Mouse (Mus musculus) heart, adult 8-10 months (tissue): ENCODE data around the gene Slc35g1. TPM values are rescaled to one million over a fixed set of nuclear protein-coding genes. Genes with fewer than 3 reads are reported as not detected.
A peak's percentile ranks its signal among the peaks of the same experiment; 100 is the strongest.
"Not testable (repeated sequence)": the region's sequence is repeated elsewhere in the genome, so short reads cannot be mapped to it uniquely, and the experiment has no call there.

ENCODE experiments used
- DNase-seq: peaks from one replicate; pipeline ENCODE4 v3.0.0; 2022; ENCODE audit warnings: low spot score
- total RNA-seq, 4 experiments: library from RNA; stranded (reverse); gene quantifications; 2 replicates each; pipeline ENCODE4 v1.2.4; 2022

The Slc35g1 gene
- total RNA-seq, result 1 to 10 TPM; 2.1 to 3.0 (median 2.4) TPM

GRCm38 (mm10) chr19:38395701-38396632 lies at the start of gene Slc35g1:
Gene Slc35g1, plus strand, starts transcription at chr19:38395980.
- DNase-seq, result peak; percentile 3

DNA sequence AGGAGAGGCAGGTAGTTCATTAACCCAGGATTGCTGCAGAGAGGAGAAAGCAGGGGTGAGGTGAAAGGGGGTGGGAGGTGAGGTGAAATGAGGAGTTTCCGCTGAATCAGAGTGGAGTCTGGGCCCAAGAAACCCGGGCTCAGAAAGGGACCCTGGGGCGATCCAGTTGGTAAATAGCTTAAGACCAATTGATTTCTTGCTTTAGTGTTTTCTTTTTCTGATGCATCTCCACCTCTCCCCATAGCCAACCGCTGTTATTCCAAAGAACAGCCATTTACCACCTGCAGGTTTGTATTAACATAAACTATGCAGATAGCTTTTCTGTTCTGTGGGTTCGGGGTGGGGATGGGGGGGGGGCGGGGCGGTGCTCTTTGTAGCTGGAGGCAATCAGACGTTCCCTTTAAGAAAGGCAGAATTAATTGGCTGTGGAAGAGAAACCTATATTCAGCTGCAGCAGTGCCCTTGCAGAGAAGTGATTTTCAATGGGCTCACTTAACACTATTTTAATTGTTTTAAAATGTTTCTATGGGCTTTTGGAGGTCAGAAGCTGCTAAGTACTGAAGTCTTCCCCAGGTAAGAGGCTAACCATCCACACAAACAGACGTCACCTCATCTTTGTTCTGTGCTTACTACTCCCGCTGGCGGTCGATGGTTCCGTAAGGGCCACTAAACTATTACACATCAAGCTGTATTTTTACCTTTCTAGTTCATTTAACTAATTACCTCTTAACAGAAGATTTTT lies 47.3 kb upstream of the Slc35g1 start:
- no peak for DNase-seq

DNA sequence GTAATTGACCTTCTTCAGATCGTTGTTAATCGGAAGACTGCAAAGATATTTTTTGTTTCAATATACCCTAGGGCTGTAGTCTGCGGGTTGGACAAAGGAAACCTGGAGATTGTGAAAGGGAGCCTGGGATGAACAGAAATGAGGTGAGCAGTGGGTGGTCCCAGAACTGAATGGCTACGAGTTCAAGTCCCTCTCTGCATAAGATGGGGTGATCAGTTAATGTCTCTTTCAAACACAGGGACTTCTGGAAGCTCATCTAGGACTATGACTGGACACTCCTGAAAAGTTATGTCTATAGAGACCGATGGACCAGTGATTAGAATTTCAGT lies 46.8 kb upstream of the Slc35g1 start:
- no peak for DNase-seq

GRCm38 (mm10) chr19:38351202-38351601 lies 44.6 kb upstream of the Slc35g1 start:
- no peak for DNase-seq

- DNase-seq, result no peak
These were observed 44.1 kb upstream of the Slc35g1 start for GRCm38 (mm10) chr19:38351728-38352127.

- peak; percentile 50 for DNase-seq
These were observed 43.2 kb upstream of the Slc35g1 start for GRCm38 (mm10) chr19:38352495-38353130.

DNA sequence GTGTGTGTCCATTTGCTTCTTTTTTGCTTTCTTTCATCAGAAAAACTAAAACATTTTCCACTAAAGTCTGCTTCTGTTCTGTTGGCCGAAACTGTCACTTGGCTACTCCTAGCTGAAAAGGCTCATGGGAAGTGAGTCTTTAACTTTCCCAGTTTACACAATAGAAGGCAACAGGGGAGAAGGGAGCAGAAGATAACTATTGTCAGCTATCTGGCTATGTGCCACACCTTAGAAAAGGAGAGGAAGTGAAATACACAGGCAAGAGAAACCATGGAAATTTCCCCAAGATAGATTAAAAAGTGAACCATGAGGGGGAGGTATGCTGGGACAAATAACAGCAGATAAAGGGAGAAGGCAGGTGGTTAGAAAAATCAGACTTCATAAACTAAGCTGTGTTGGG lies 41.5 kb upstream of the Slc35g1 start:
- DNase-seq, result no peak

- no peak for DNase-seq
These were observed 40.9 kb upstream of the Slc35g1 start for GRCm38 (mm10) chr19:38354819-38355360.

DNA sequence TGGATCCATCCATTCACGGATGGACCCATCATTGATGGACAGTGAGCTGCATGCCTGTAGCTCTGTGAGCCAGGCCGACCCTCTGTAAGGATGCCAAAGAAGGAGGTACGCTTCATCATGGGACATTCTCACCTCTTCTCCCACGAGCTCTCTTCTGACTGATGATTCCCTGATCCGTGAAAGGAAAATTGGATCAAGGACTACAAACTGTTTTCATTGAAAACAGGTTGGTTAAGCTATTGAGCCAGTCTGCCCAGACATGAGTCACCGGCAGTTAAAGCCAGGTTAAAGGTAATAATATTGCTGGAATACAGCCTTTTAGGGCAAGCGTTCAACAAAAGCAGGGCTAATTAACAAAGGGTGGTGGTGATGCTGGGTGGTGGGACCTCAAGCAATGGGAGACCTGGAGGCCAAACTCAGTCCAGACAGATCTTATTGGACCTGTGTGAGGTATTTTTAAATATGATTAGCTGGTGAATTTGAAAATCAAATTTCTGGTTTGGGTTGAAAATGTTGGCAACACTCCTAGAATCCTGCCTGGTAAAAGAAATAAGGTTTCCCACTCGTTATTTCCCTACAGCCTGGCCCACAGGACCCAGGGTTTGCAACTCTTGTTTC lies 39.5 kb upstream of the Slc35g1 start:
- no peak for DNase-seq

DNA sequence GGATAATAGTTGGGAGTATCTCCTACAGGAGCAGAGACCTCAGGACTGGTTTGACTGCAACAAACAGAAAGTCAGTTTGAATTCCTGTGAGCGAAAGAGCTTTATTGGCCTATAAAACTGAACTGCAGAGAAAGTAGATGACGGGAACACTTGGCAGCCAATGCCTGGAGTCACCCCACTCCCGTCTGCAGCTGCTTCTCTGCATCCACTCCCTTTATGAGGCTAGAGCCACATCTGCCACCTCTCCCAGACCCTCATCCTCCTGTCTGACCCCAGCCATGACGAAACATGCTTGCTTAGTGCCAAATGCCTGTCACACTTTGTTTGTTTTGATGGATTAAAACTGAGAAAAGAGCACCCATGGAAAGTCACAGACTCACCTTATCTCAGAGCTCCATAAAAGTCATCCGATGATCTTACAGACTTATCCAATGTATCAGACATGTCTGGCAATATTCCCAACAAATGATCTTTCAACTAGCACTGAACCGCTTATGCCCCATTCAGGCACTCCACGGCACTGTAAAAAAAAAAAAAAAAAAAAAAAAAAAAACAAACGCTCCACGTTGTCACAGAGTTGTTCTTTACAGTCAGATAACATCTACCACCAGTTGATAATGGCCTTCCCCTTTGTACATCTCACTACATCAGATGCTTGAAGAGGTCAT lies 37.7 kb upstream of the Slc35g1 start:
- no peak for DNase-seq

GRCm38 (mm10) chr19:38359287-38359686 lies 36.5 kb upstream of the Slc35g1 start:
- DNase-seq, result no peak

GRCm38 (mm10) chr19:38361850-38362249 lies 33.9 kb upstream of the Slc35g1 start:
- DNase-seq, result no peak

DNA sequence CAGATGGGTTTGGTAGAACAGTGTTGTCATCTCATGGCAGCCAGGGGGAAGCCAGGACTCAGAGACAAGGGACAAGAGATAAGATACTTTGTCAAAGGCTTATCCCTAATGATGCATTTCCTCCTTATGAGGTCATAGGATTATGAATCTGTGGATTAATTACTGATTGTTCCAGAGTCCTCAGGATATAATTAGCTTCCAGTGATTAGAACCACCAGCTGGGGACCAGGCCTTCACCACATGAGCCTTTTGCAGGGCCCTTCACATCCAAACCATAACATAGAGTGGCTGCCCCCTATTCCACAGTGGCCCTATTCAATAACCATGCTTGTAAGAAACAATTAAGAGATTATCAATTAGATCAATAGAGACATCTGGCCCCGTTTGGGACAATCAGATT lies 32.4 kb upstream of the Slc35g1 start:
- no peak for DNase-seq

GRCm38 (mm10) chr19:38363879-38364659 lies 31.7 kb upstream of the Slc35g1 start:
- DNase-seq, result no peak

- no peak for DNase-seq
These were observed 30.7 kb upstream of the Slc35g1 start for GRCm38 (mm10) chr19:38364939-38365614.

DNA sequence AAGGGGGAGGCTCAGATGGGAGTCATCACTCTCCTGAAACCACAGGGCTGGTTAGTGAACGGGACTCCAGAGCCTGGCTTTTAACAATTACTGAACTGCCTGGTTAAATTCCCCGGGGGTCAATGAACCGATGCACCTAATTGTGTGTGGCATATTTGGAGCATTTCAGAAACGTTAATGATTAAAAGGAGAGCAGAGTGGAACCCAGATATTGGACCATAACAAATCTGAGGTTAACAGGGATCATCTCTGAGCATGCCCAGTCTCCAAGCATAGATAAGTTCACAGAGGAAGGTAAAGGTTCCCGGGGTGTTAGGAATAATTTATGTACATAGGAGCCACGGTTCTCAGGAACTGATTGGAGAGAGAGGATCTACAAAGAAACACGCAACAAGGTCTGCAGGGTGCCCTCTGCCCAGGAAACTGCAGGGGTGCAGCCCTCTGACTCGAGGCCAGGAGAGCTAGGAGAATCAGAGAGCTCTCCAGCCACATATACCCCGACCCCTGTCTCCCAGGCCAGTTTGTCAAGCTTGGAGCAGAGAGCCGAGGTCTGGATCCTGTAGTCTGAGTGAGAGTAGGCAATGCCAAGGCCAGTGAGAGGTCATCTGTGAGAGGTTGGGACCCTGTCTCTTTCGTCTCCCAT lies 23.2 kb upstream of the Slc35g1 start:
- no peak for DNase-seq

DNA sequence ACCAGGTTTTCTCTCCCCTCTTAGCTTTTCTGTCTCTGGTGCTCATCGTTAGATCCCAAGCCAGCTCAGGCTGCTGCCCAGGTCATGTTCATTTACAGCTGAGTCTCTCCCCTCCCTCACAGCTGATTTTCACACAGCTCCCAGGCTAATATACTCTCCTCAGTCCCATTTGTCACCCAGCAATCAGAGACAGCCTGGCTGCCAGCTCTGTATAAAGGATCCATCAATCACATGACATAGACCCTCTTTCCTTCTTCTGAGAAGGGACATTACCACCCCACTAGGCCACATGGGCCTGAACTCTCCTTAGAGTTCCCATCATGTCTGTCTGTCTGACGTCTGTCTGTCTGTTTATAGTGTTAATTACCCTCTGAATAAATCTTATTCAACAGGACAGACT lies 22.4 kb upstream of the Slc35g1 start:
- DNase-seq, result no peak

DNA sequence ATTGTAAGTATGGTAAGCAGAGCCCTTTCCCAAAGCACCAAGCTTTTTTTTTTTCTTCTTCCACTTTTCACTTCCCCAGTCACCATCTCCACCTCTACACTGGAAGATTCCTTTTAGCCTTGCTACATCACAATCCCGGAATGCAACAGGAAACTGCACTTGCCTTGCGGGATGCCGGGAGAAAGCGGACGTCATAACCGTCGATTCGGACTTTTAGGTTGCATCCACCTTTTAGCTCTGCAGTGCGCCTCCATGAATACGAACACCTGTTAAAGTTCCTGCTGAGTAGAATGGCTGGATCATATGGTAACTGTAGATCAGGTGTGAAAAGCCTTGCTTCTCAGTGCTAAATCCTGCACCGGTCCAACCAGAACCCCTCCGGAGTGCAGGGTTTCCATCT lies 12.0 kb upstream of the Slc35g1 start:
- DNase-seq, result no peak

- DNase-seq, result not testable (repeated sequence)
These were observed 8.8 kb upstream of the Slc35g1 start for GRCm38 (mm10) chr19:38387021-38387420.
